Mouse (Mus musculus): ENCODE results near the gene Thrap3. TPM values are rescaled to one million over a fixed set of nuclear protein-coding genes. Genes with fewer than 3 reads are reported as not detected.

Gene Thrap3
- polyA plus RNA-seq, 1 experiment: 56.6 TPM

DNA sequence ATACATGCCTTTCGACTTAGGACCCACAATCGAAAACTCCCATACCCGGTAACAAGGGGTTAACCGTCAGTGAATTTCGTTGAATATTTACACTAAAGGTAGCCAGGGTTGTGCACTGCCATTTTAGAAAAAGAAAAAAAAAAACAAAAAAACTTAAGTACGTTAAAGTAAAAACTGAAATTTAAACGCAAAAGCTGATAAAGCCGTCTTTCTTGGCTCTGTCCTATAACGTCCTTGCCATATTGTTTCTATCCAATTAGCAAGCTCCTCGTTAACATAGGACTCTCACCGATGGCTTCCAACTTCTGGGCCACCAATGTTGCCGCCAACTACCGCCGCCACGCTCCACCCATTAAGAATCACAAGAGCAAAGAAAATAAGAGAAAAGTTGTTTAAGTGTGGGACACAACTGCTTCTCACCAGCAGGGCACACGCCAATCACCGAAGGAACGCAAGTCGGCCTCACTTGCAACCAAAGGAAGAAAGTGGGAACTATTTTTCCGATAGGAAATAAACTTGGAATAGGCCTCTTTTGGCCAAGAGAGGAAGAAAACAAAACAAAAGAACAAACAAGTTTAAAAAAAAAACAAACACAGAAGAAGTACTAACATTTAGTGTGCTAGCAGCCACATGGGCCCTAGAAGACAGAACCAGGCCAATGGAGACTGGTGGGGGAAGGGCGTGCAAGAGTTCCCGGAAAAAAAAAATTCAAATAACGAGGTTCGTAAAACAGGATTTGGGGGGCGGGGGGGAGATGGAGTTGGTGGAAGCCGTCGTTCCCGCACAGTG, 852 bp downstream of the Thrap3 start:
- H3K4me2 ChIP-seq (ENCODE audit: low read depth): peak overlapping the region; percentile 92
- H3ac ChIP-seq (ENCODE audit: control insufficient read depth, insufficient read length): peak overlapping the region; percentile 17

GRCm38 (mm10) chr4:126200656-126201055, 1.9 kb downstream of the Thrap3 start:
- peak overlapping the region; percentile 92 for H3K4me2 ChIP-seq (ENCODE audit: low read depth)
- no peak overlapping the region for H3ac ChIP-seq (ENCODE audit: control insufficient read depth, insufficient read length)
- H3K36me3 ChIP-seq (ENCODE audit: control insufficient read depth, insufficient read depth): no peaks in the 10 kb centered on the region
- H3K27me3 ChIP-seq (ENCODE audit: control insufficient read depth, insufficient read depth, insufficient read length): no peaks in the 10 kb centered on the region
- peaks cover 64% of the 10 kb centered on the region for H3K79me2 ChIP-seq (ENCODE audit: control insufficient read depth, insufficient read depth)
- peak overlapping the region; percentile 72 for H3K4me3 ChIP-seq
- TF ChIP-seq POLR2AphosphoS2 (IDR thresholded peaks at IDR 0.05; ENCODE audit: insufficient read length, low read depth) (no peak), SRF (IDR thresholded peaks at IDR 0.05; ENCODE audit: control insufficient read depth, insufficient read length, low read depth) (no peak), CEBPB (IDR thresholded peaks at IDR 0.05; ENCODE audit: insufficient read depth, poor library complexity, severe bottlenecking) (no peak), USF1 (IDR thresholded peaks at IDR 0.05; ENCODE audit: low read depth) (no peak), REST (IDR thresholded peaks at IDR 0.05; ENCODE audit: insufficient read depth, insufficient read length) (no peak), TCF3 (IDR thresholded peaks at IDR 0.05; ENCODE audit: insufficient read length, low read depth) (no peak), MYOD1 (IDR thresholded peaks at IDR 0.05; ENCODE audit: control insufficient read depth in 1 of 3, insufficient read length in 2 of 3, low read depth in 2 of 3) (no peak), MYOG (IDR thresholded peaks at IDR 0.05; ENCODE audit: control insufficient read depth in 1 of 3, insufficient read depth in 1 of 3, insufficient read length in 2 of 3, low read depth in 2 of 3) (no peak), E2F4 (IDR thresholded peaks at IDR 0.05; ENCODE audit: insufficient read depth) (no peak), MAX (IDR thresholded peaks at IDR 0.05; ENCODE audit: low read depth) (no peak), TCF12 (IDR thresholded peaks at IDR 0.05; ENCODE audit: insufficient read depth, poor library complexity, severe bottlenecking) (no peak), POLR2A (IDR thresholded peaks at IDR 0.05; ENCODE audit: insufficient read length, low read depth) (no peak)

More for the DNA sequence above, 852 bp downstream of the Thrap3 start:
- TF ChIP-seq TCF12 (IDR thresholded peaks at IDR 0.05; ENCODE audit: insufficient read depth, poor library complexity, severe bottlenecking) (no peak), TCF3 (IDR thresholded peaks at IDR 0.05; ENCODE audit: insufficient read length, low read depth) (no peak), E2F4 (IDR thresholded peaks at IDR 0.05; ENCODE audit: insufficient read depth) (no peak), CEBPB (IDR thresholded peaks at IDR 0.05; ENCODE audit: insufficient read depth, poor library complexity, severe bottlenecking) (no peak), MYOG (IDR thresholded peaks at IDR 0.05; ENCODE audit: control insufficient read depth in 1 of 3, insufficient read depth in 1 of 3, insufficient read length in 2 of 3, low read depth in 2 of 3) (no peak), MAX (IDR thresholded peaks at IDR 0.05; ENCODE audit: low read depth) (no peak), REST (IDR thresholded peaks at IDR 0.05; ENCODE audit: insufficient read depth, insufficient read length) (no peak), USF1 (IDR thresholded peaks at IDR 0.05; ENCODE audit: low read depth) (no peak), MYOD1 (IDR thresholded peaks at IDR 0.05; ENCODE audit: control insufficient read depth in 1 of 3, insufficient read length in 2 of 3, low read depth in 2 of 3) (no peak), SRF (IDR thresholded peaks at IDR 0.05; ENCODE audit: control insufficient read depth, insufficient read length, low read depth) (no peak), POLR2AphosphoS2 (IDR thresholded peaks at IDR 0.05; ENCODE audit: insufficient read length, low read depth) (no peak), POLR2A (IDR thresholded peaks at IDR 0.05; ENCODE audit: insufficient read length, low read depth) (no peak)
- Histone ChIP-seq H3K4me3 (peak overlapping the region; percentile 72), H3K36me3 (ENCODE audit: control insufficient read depth, insufficient read depth) (no peaks in the 10 kb centered on the region), H3K27me3 (ENCODE audit: control insufficient read depth, insufficient read depth, insufficient read length) (no peaks in the 10 kb centered on the region), H3K79me2 (ENCODE audit: control insufficient read depth, insufficient read depth) (peaks cover 53% of the 10 kb centered on the region)

DNA sequence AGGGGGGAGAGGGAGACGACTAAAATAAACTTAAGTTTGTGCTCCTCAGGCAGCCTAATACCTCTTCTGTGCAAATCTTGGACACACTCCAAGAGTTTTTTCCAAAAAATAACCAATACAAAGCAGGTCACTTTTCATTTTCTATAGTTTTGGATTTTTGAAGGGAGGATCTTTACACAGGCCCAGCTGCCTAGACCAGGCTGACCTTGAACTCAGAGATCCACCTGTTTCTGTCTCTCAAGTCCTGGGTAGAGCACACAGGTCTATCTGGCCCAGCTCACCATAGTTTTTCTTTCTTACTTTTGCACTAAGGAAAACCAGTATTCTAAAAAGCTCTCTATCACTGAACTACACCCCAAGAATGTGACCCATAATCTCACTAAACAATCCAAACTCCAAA, 2.5 kb downstream of the Thrap3 start:
- peaks cover 70% of the 10 kb centered on the region for H3K79me2 ChIP-seq (ENCODE audit: control insufficient read depth, insufficient read depth)
- H3K36me3 ChIP-seq (ENCODE audit: control insufficient read depth, insufficient read depth): no peaks in the 10 kb centered on the region
- H3K27me3 ChIP-seq (ENCODE audit: control insufficient read depth, insufficient read depth, insufficient read length): no peaks in the 10 kb centered on the region
- TF ChIP-seq MYOD1 (IDR thresholded peaks at IDR 0.05; ENCODE audit: control insufficient read depth in 1 of 3, insufficient read length in 2 of 3, low read depth in 2 of 3) (peak in 2 of 3 experiments; percentile 77 to 81), TCF3 (IDR thresholded peaks at IDR 0.05; ENCODE audit: insufficient read length, low read depth) (no peak)
- H3K4me2 ChIP-seq (ENCODE audit: low read depth): peak overlapping the region; percentile 92
- H3ac ChIP-seq (ENCODE audit: control insufficient read depth, insufficient read length): no peak overlapping the region
- peak overlapping the region; percentile 72 for H3K4me3 ChIP-seq

DNA sequence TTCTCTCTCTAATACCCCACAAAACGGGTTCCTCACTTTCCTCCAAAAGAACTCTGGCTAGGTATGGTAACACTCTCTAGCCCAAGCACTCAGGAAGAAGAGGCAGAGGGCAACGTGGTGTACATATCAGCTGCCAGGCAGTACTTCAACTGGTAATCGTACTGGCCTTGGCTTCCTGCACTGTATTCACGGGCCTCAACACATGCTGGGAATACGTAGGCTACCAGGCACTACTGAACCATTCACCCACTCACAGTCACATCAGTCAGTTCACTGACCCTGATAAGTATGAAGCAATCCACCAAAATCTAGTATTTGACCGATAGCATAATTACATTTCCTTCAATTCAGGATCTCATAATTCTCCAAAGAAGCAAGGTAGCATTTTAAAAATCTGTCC, 3.0 kb downstream of the Thrap3 start:
- Histone ChIP-seq H3K4me3 (peak overlapping the region; percentile 72), H3K79me2 (ENCODE audit: control insufficient read depth, insufficient read depth) (peaks cover 75% of the 10 kb centered on the region), H3K4me2 (ENCODE audit: low read depth) (peak overlapping the region; percentile 92), H3K36me3 (ENCODE audit: control insufficient read depth, insufficient read depth) (no peaks in the 10 kb centered on the region), H3K27me3 (ENCODE audit: control insufficient read depth, insufficient read depth, insufficient read length) (no peaks in the 10 kb centered on the region), H3ac (ENCODE audit: control insufficient read depth, insufficient read length) (no peak overlapping the region)
- TF ChIP-seq TCF12 (IDR thresholded peaks at IDR 0.05; ENCODE audit: insufficient read depth, poor library complexity, severe bottlenecking): no peak
- TF ChIP-seq POLR2A (IDR thresholded peaks at IDR 0.05; ENCODE audit: insufficient read length, low read depth): no peak
- TF ChIP-seq MYOD1 (IDR thresholded peaks at IDR 0.05; ENCODE audit: control insufficient read depth in 1 of 3, insufficient read length in 2 of 3, low read depth in 2 of 3): peak in 1 of 3 experiments; percentile 17
- peak; percentile 24 for TF ChIP-seq POLR2AphosphoS2 (IDR thresholded peaks at IDR 0.05; ENCODE audit: insufficient read length, low read depth)
- no peak for TF ChIP-seq E2F4 (IDR thresholded peaks at IDR 0.05; ENCODE audit: insufficient read depth)
- no peak for TF ChIP-seq MYOG (IDR thresholded peaks at IDR 0.05; ENCODE audit: control insufficient read depth in 1 of 3, insufficient read depth in 1 of 3, insufficient read length in 2 of 3, low read depth in 2 of 3)
- no peak for TF ChIP-seq CEBPB (IDR thresholded peaks at IDR 0.05; ENCODE audit: insufficient read depth, poor library complexity, severe bottlenecking)

DNA sequence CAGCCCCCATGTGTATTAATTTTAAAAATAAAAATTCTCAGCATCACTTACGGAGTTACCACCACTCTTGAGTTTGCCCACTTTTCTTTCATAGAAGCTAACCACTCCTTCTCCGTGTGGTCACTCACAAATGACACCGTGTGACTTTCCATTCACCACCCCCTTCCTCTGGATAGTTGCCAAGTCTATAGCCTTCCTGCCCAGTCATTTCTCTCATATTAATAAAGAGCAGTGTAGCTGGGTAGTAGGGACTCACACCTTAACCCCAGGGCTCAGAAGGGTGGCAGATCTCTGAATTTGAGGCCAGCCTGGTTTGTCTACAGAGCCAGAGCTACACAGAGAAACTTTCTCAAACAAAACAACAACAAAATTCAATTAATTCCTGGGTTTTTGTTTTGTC, 5.1 kb downstream of the Thrap3 start:
- H3ac ChIP-seq (ENCODE audit: control insufficient read depth, insufficient read length): no peak overlapping the region
- H3K4me2 ChIP-seq (ENCODE audit: low read depth): peak overlapping the region; percentile 38
- H3K36me3 ChIP-seq (ENCODE audit: control insufficient read depth, insufficient read depth): peaks cover 13% of the 10 kb centered on the region
- no peak overlapping the region for H3K4me3 ChIP-seq
- no peaks in the 10 kb centered on the region for H3K27me3 ChIP-seq (ENCODE audit: control insufficient read depth, insufficient read depth, insufficient read length)
- TF ChIP-seq CEBPB (IDR thresholded peaks at IDR 0.05; ENCODE audit: insufficient read depth, poor library complexity, severe bottlenecking) (no peak), POLR2A (IDR thresholded peaks at IDR 0.05; ENCODE audit: insufficient read length, low read depth) (no peak), MAX (IDR thresholded peaks at IDR 0.05; ENCODE audit: low read depth) (no peak), TCF12 (IDR thresholded peaks at IDR 0.05; ENCODE audit: insufficient read depth, poor library complexity, severe bottlenecking) (no peak)
- H3K79me2 ChIP-seq (ENCODE audit: control insufficient read depth, insufficient read depth): peaks cover 95% of the 10 kb centered on the region
